Mouse (Mus musculus) heart, embryonic 13.5 days (tissue): ENCODE data around the gene Uckl1. TPM values are rescaled to one million over a fixed set of nuclear protein-coding genes. Genes with fewer than 3 reads are reported as not detected.

ENCODE experiments used
- ATAC-seq: fragments of 200-750 bp; cut with Nextera tagmentation; 2 replicates; pipeline ENCODE4 v1.8.0; 2017; ENCODE audit warnings: moderate TSS enrichment; ENCODE audit not compliant: insufficient number of reproducible peaks, low FRiP score, low TSS enrichment; ENCODE audit errors: extremely low read depth
- H3K27ac ChIP-seq: fragments of 300-500 bp; sonication (generic); replicated peaks from 2 replicates; pipeline ENCODE4 v1.5.1; 2015; ENCODE audit warnings: moderate library complexity, mild to moderate bottlenecking, inconsistent platforms
- H3K27me3 ChIP-seq: fragments of 300-500 bp; sonication (generic); replicated peaks from 2 replicates; pipeline ENCODE4 v1.6.1; 2015; ENCODE audit warnings: mild to moderate bottlenecking, inconsistent platforms
- H3K36me3 ChIP-seq: fragments of 300-500 bp; sonication (generic); 2 replicates; pipeline ENCODE4 v1.6.1; 2015; ENCODE audit warnings: mild to moderate bottlenecking, inconsistent platforms
- H3K4me1 ChIP-seq: fragments of 300-500 bp; sonication (generic); 2 replicates; pipeline ENCODE4 v1.6.1; 2015; ENCODE audit warnings: inconsistent platforms
- H3K4me2 ChIP-seq: fragments of 300-500 bp; sonication (generic); 2 replicates; pipeline ENCODE4 v1.6.1; 2015; ENCODE audit warnings: inconsistent platforms, mild to moderate bottlenecking, moderate library complexity
- H3K4me3 ChIP-seq: fragments of 300-500 bp; sonication (generic); 2 replicates; pipeline ENCODE4 v1.5.1; 2015; ENCODE audit warnings: moderate library complexity, mild to moderate bottlenecking, inconsistent platforms
- H3K9ac ChIP-seq: fragments of 300-500 bp; sonication (generic); 2 replicates; pipeline ENCODE4 v1.6.1; 2015; ENCODE audit warnings: inconsistent platforms, mild to moderate bottlenecking, moderate library complexity
- H3K9me3 ChIP-seq: fragments of 300-500 bp; sonication (generic); 2 replicates; pipeline ENCODE4 v1.6.1; 2016; ENCODE audit warnings: inconsistent platforms
- WGBS: fragments of 180-500 bp; shearing (Covaris S2); methylation state at CpG from one replicate; pipeline ENCODE4 v1.1.7; 2015; ENCODE audit warnings: mixed read lengths; 5-methylcytosine and 5-hydroxymethylcytosine counted together
- polyA plus RNA-seq: library from polyadenylated mRNA; unstranded; fragments of >200 nt; fragmentation: Nextera tagmentation; extraction: Ambion mirVana; gene quantifications from 2 replicates; pipeline ENCODE4 v1.2.1, GENCODE M21; 2015

The Uckl1 gene
- polyA plus RNA-seq, 1 experiment from 2014 or later, result 63.8 TPM

GRCm38 (mm10) chr2:181597378-181598061 lies 12.8 kb upstream of the Uckl1 start:
- H3K4me3 ChIP-seq, result no peak overlapping the region
- no peak overlapping the region for H3K27ac ChIP-seq
- H3K27me3 ChIP-seq, result peaks cover 4% of the 10 kb centered on the region; the same call in 1 of the 2 replicates
- WGBS, result 60% methylated on average over 7 of the region's 7 CpGs
- no peaks in the 10 kb centered on the region for H3K9me3 ChIP-seq
- peaks cover 37% of the 10 kb centered on the region for H3K4me1 ChIP-seq
- ATAC-seq, result no peak
- H3K9ac ChIP-seq, result 0 out of 2 replicates have a peak overlapping the region, but pooled peaks have one; percentile 3
- peak overlapping the region; percentile 84; the same call in 1 of the 2 replicates for H3K4me2 ChIP-seq
- H3K36me3 ChIP-seq, result no peaks in the 10 kb centered on the region

DNA sequence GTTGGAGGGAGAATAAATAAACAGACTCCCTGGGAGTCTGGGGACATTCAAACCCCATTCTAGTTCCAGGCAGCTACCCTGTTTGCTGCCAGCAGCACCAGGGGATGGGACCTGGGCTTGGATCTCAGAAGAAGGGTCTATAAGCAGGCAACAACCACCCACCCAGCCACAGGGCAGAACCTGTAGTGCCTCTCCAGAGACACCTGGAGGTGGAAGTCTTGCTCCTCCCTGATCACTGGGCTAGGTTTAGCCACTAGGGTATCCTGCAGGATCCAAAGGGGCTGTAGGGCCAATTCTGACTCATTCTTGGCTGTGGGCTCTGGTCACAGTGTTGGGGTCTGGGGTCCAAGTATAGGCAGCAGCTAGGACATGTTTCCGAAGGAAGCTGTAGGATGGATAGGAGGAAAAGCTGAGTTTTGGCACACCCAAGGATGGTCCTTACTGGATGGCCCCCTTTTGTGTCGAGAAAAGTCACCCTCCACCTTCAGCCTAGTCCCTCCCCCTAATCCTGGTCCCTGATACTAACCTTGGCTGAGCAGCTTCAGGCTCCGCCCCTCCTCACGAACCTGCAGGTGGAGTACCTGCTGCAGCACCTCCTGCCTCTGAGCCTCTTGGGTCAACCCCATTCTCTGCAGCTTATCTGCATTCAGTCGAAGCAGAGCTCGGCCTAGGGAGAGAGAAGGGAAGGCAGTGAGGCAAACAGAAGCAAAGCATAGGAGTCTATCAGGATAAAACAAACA lies 11.7 kb upstream of the Uckl1 start:
- no peak overlapping the region for H3K27ac ChIP-seq
- no peaks in the 10 kb centered on the region for H3K36me3 ChIP-seq
- H3K4me2 ChIP-seq, result no peak overlapping the region
- no peak overlapping the region for H3K9ac ChIP-seq
- H3K9me3 ChIP-seq, result no peaks in the 10 kb centered on the region
- H3K27me3 ChIP-seq, result peaks cover 4% of the 10 kb centered on the region; the same call in 1 of the 2 replicates
- ATAC-seq, result no peak
- no peak overlapping the region for H3K4me3 ChIP-seq
- peaks cover 33% of the 10 kb centered on the region for H3K4me1 ChIP-seq
- 41% methylated on average over 6 of the region's 6 CpGs for WGBS

DNA sequence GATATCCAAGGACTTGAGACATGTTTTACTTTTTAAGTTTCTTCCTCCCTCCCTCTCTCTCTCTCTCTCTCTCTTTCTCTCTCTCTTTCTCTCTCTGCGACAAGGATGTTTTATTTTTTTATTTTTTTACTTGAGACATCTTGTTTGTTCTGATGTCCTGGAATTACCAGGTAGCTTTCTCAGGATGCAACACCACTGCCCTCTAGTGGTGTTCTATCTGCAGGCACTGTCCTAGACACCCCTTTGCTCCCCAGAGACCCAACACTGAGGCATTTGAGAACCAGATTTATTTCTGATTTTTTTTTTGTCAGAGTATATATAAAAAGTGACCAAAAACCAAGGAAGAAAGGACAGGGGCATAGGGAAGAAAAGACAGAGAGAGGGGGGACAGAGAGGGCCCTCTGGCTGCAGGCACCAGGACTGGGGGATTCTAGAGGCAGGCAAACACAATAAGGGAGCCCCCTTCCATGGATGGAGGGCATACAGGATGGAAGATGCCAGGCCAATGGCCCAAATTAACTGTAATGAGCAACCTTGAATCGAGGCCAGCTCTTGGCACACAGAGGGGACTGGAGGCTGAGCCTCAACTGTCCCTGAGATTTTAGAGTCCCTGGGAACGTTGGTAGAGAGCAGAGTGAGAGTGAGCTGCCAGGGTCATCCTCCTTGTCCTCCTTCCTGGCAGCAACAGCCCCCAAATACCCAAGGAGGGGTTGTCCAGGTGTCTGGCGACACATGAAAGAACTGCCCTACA lies 10.4 kb upstream of the Uckl1 start:
- Histone ChIP-seq H3K27me3 (peaks cover 4% of the 10 kb centered on the region; the same call in 1 of the 2 replicates), H3K9me3 (no peaks in the 10 kb centered on the region), H3K9ac (no peak overlapping the region), H3K4me1 (peaks cover 38% of the 10 kb centered on the region), H3K36me3 (peaks cover 7% of the 10 kb centered on the region), H3K4me3 (no peak overlapping the region), H3K27ac (no peak overlapping the region), H3K4me2 (no peak overlapping the region)
- ATAC-seq, result no peak
- WGBS, result 61% methylated on average over 4 of the region's 4 CpGs

- ATAC-seq, result no peak
- no peak overlapping the region for H3K9ac ChIP-seq
- H3K4me1 ChIP-seq, result peaks cover 34% of the 10 kb centered on the region
- peaks cover 19% of the 10 kb centered on the region for H3K36me3 ChIP-seq
- H3K4me3 ChIP-seq, result no peak overlapping the region
- no peak overlapping the region for H3K4me2 ChIP-seq
- H3K27me3 ChIP-seq, result no peaks in the 10 kb centered on the region
- no peaks in the 10 kb centered on the region for H3K9me3 ChIP-seq
- no peak overlapping the region for H3K27ac ChIP-seq
Observed at GRCm38 (mm10) chr2:181593937-181594336, 9.2 kb upstream of the Uckl1 start.

DNA sequence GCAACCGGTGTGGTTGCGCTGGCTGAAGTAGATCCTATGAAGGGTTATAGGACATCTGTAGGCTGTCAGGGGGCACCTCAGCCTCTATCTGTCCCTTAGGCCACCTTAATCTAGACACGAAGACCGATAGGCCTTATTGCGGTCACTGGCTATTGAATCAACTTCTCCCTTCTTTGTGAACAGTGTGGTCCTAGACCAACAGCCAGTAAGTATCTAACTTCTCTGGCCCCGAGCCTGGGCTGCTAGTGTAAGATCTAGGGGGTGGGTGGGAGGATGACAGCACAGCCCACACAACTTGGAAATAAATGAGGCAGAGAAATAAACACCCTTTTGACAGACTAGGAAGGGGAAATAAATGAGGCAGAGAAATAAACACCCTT lies 8.3 kb upstream of the Uckl1 start:
- WGBS, result 6% methylated on average over 6 of the region's 6 CpGs

DNA sequence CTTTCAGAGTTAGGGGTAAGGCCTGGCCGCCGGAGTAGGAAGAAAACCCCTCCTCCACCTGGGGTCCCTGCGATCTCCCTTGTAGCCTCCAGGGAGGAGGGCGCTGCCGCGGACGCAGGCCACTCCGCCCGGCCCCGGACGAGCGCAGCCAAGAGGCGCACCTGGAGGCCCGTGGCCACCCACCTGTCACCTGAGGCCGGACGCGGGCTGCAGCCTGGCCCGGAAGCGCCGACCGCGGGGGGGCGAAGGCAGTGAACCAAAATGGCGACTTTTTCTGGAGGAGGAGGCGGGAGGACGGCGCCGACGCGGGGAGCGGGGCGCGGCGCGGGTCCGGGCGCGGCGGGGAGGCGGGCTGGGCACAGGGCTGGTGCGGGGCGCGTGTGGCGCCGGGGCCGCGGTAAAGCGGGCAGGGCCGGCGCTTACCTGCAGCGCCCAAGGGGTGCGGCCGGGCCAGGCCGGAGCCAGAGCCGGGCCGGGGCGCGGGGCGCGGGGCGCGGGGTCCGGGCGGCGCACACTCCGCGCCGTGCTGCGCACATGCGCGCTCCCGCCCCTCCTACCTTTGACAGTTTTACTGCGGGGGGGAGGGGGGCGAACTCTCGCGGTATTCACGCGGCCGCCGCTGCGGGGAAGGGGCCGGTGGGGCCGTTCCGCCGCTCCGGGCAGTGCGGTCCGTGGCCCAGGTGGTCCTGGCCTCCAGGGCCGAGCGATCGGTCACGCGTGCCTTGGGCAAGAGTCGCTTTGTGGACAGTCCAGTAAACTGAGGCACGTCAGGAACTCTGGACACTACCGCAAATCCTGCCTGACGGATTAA lies 7.7 kb upstream of the Uckl1 start, which contains the start of gene Zfp512b:
Zfp512b (minus strand) TSS at position 573 of the 811 bp plus-strand sequence.
- peak within 1 kb of the TSS; percentile 97 for H3K4me3 ChIP-seq
- WGBS, result under 1% methylated on average over 76 of the region's 97 CpGs
- peak within 1 kb of the TSS; percentile 88 for H3K4me2 ChIP-seq
- peak within 1 kb of the TSS; percentile 74 for H3K27ac ChIP-seq
- H3K36me3 ChIP-seq, result peaks cover 34% of the 10 kb centered on the region
- peak within 1 kb of the TSS; percentile 98 for H3K9ac ChIP-seq
- ATAC-seq, result peak; percentile 52
- no peaks in the 10 kb centered on the region for H3K27me3 ChIP-seq
- H3K9me3 ChIP-seq, result no peaks in the 10 kb centered on the region
- H3K4me1 ChIP-seq, result peaks cover 24% of the 10 kb centered on the region

More for the DNA sequence above, 8.3 kb upstream of the Uckl1 start:
- Histone ChIP-seq H3K4me1 (peaks cover 29% of the 10 kb centered on the region), H3K4me2 (peak overlapping the region; percentile 88), H3K9ac (peak overlapping the region; percentile 98), H3K27ac (peak overlapping the region; percentile 74), H3K27me3 (no peaks in the 10 kb centered on the region), H3K9me3 (no peaks in the 10 kb centered on the region), H3K4me3 (peak overlapping the region; percentile 97), H3K36me3 (peaks cover 28% of the 10 kb centered on the region)
- ATAC-seq, result no peak

DNA sequence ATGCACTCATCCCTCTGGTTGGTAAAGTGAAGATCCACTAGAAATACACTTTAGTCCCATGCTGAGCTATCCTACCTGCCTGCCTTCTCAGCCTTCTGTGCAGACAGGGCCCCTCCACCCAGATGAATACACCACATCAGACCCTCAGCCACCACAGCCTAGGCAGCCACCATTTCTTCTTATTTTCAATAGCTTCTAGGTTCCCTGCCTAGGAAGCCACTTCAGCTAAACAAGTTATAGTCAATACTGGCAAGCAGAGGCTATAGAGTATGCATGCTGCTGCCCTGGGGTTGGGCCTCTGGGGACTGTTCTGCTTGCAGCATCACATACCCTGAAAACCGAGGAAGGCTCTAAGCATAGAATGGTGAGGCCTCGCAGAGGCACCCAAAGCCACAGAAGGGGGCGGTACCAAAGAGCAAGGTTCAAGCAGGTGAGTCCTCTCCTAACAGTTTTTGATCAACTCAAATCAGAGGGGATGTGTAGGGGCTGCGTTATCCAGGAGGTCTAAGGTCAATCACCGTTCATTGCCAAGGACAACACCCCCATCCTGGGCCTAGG lies 6.9 kb upstream of the Uckl1 start, which contains the start of gene Prpf6:
Prpf6 (plus strand) TSS at position 341 of the 558 bp plus-strand sequence.
- peaks cover 42% of the 10 kb centered on the region for H3K36me3 ChIP-seq
- H3K4me1 ChIP-seq, result peaks cover 24% of the 10 kb centered on the region
- peak within 1 kb of the TSS; percentile 88 for H3K4me2 ChIP-seq
- H3K9ac ChIP-seq, result peak within 1 kb of the TSS; percentile 98
- H3K4me3 ChIP-seq, result peak within 1 kb of the TSS; percentile 97
- no peaks in the 10 kb centered on the region for H3K27me3 ChIP-seq
- 15% methylated on average over 5 of the region's 5 CpGs for WGBS
- ATAC-seq, result no peak
- peak within 1 kb of the TSS; percentile 74 for H3K27ac ChIP-seq
- no peaks in the 10 kb centered on the region for H3K9me3 ChIP-seq

- no peak overlapping the region for H3K4me3 ChIP-seq
- no peak for ATAC-seq
- WGBS, result 89% methylated on average over 5 of the region's 5 CpGs
- H3K9me3 ChIP-seq, result no peaks in the 10 kb centered on the region
- peaks cover 24% of the 10 kb centered on the region for H3K4me1 ChIP-seq
- peaks cover 53% of the 10 kb centered on the region for H3K36me3 ChIP-seq
- no peaks in the 10 kb centered on the region for H3K27me3 ChIP-seq
- no peak overlapping the region for H3K27ac ChIP-seq
- H3K9ac ChIP-seq, result no peak overlapping the region
- no peak overlapping the region for H3K4me2 ChIP-seq
Observed at GRCm38 (mm10) chr2:181590471-181590870, 5.8 kb upstream of the Uckl1 start.

- Histone ChIP-seq H3K27me3 (no peaks in the 10 kb centered on the region), H3K4me1 (peaks cover 24% of the 10 kb centered on the region), H3K36me3 (peaks cover 61% of the 10 kb centered on the region), H3K27ac (no peak overlapping the region), H3K9me3 (no peaks in the 10 kb centered on the region), H3K4me2 (no peak overlapping the region), H3K9ac (no peak overlapping the region), H3K4me3 (no peak overlapping the region)
- 87% methylated on average over 9 of the region's 9 CpGs for WGBS
- no peak for ATAC-seq
Observed at GRCm38 (mm10) chr2:181589732-181590105, 5.0 kb upstream of the Uckl1 start.

GRCm38 (mm10) chr2:181589011-181589731 lies 4.5 kb upstream of the Uckl1 start:
- whole genome bisulfite sequencing, result 87% methylated on average over 10 of the region's 10 CpGs
- H3K4me3 ChIP-seq, result no peak overlapping the region
- peaks cover 66% of the 10 kb centered on the region for H3K36me3 ChIP-seq
- no peak overlapping the region for H3K9ac ChIP-seq
- H3K27ac ChIP-seq, result no peak overlapping the region
- no peaks in the 10 kb centered on the region for H3K9me3 ChIP-seq
- H3K27me3 ChIP-seq, result no peaks in the 10 kb centered on the region
- peaks cover 24% of the 10 kb centered on the region for H3K4me1 ChIP-seq
- ATAC-seq, result no peak
- no peak overlapping the region for H3K4me2 ChIP-seq
